Mouse (Mus musculus): ENCODE data around the gene Arhgap27.
"Not testable (repeated sequence)": the region's sequence is repeated elsewhere in the genome, so short reads cannot be mapped to it uniquely, and the experiment has no call there.

Gene Arhgap27

GRCm38 (mm10) chr11:103292152-103292889, 71.2 kb downstream of the Arhgap27 start:
- no peak for DNase-seq

- not testable (repeated sequence) for DNase-seq
Observed at GRCm38 (mm10) chr11:103290841-103291240, 72.7 kb downstream of the Arhgap27 start.

GRCm38 (mm10) chr11:103288291-103288963, 75.1 kb downstream of the Arhgap27 start:
- no peak for DNase-seq

GRCm38 (mm10) chr11:103286910-103287309, 76.6 kb downstream of the Arhgap27 start:
- no peak for DNase-seq

GRCm38 (mm10) chr11:103285951-103286350, 77.5 kb downstream of the Arhgap27 start:
- no peak for DNase-seq

- DNase-seq = no peak
Observed at GRCm38 (mm10) chr11:103285276-103285675, 78.2 kb downstream of the Arhgap27 start.

- DNase-seq = no peak
Observed at GRCm38 (mm10) chr11:103281784-103282183, 81.7 kb downstream of the Arhgap27 start.
